In the genomic region with DNA sequence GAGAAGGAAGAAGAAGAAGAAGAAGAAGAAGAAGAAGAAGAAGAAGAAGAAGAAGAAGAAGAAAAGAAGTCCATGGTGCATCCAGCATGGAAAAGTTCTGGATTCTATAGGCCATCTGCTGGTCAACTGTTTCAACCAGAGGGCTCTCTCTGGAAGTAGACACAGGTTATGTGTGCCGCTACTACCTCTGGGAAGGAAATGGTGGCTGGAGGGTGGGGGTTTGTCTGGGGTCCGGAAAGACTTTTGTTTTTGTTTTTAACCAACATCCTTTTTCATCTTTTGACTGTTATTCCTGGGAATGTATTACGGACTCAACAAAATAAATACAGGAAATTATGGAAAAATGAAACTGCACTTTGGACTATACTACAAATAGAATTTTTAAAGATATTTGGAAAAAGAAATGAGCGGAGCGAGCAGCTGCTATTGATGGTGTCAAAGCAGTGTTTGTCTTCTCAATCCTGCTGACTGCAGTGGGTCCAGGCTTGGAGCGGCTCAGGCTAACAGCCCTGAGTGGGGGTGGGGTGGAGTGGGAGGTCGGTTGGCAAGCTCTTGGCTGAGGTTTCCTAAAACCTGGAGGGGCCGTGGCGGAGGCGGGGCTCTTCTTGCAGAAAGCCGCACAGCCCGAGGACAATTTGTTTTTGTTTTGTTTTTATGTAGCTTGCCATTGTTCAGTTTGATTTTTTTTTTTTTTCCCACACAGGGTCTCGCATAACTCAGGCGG, we compare ENCODE assay signal across 7 mouse cellular contexts. TPM values are rescaled to one million over a fixed set of nuclear protein-coding genes. Genes with fewer than 3 reads are reported as not detected.
DNase-seq lines count a peak whose midpoint lies in the region.

No protein-coding gene starts in this region.

- 24% methylated on average over 14 of the region's 14 CpGs for WGBS in midbrain, embryonic 10.5 days

- H3K9me3 ChIP-seq in midbrain, embryonic 10.5 days (replicated peaks) = no peaks in the 10 kb centered on the region

- H3K4me1 ChIP-seq in midbrain, embryonic 10.5 days = peaks cover 47% of the 10 kb centered on the region

- peaks cover 40% of the 10 kb centered on the region for H3K27me3 ChIP-seq in midbrain, embryonic 10.5 days (ENCODE audit: low read depth, poor library complexity, severe bottlenecking)

- peak; percentile 64 for DNase-seq in ovary, postnatal 36 days (ENCODE audit: low spot score)
- no peak for DNase-seq in ovary, postnatal 10 days (ENCODE audit: low spot score)
- peak; percentile 69 for DNase-seq in brain, adult 2 months (ENCODE audit: low read depth, low spot score)
- peak; percentile 54 to 62 for DNase-seq in heart, postnatal 14 days
- DNase-seq in layer of hippocampus, postnatal 36 days = peak; percentile 53 to 67
- DNase-seq in midbrain, embryonic 10.5 days (ENCODE audit: low spot score) = peak; percentile 48
- DNase-seq in urinary bladder, postnatal 36 days (ENCODE audit: low spot score in 2 of 2) = no peak

- peak overlapping the region; percentile 38; the same call in 1 of the 2 replicates for H3K4me3 ChIP-seq in midbrain, embryonic 10.5 days

- intact Hi-C loops in heart, postnatal 14 days (cut with DNase I) = loop anchor here (2.0 kb wide), 1 partner anchor 15 kb away; no protein-coding TSS in a partner anchor

- no peaks in the 10 kb centered on the region for H3K36me3 ChIP-seq in midbrain, embryonic 10.5 days

- peak overlapping the region; percentile 65 for H3K27ac ChIP-seq in midbrain, embryonic 10.5 days (replicated peaks)

RNA-seq across cellular contexts. Expression of a gene that starts 12.8 kb away (rescaled TPM):
- total RNA-seq in heart, postnatal 14 days (2021) = 100 to 1,000 TPM; 105 to 121 TPM
- 10 to 100 TPM; 12.9 to 16.7 TPM for total RNA-seq in layer of hippocampus, postnatal 36 days (2021)
- 19.1 and 24.8 TPM in 2 replicates for polyA plus RNA-seq in midbrain, embryonic 10.5 days (2016; fragmentation: Nextera tagmentation; extraction: Ambion mirVana)

RNA-seq across cellular contexts. Expression of a gene that starts 36.0 kb away (rescaled TPM):
- under 1 TPM; 0.73 to 0.76 TPM for total RNA-seq in heart, postnatal 14 days (2021)
- not detected for total RNA-seq in layer of hippocampus, postnatal 36 days (2021)
- polyA plus RNA-seq in midbrain, embryonic 10.5 days (2016; fragmentation: Nextera tagmentation; extraction: Ambion mirVana) = 0.06 and 0.47 TPM in 2 replicates

RNA-seq across cellular contexts. Expression of a gene that starts 45.5 kb away (rescaled TPM):
- 100 to 1,000 TPM in 1 of 2 experiments, 10 to 100 TPM in 1; 99.7 to 120 TPM for total RNA-seq in heart, postnatal 14 days (2021)
- total RNA-seq in layer of hippocampus, postnatal 36 days (2021) = 100 to 1,000 TPM; 141 to 147 TPM
- 789 and 839 TPM in 2 replicates for polyA plus RNA-seq in midbrain, embryonic 10.5 days (2016; fragmentation: Nextera tagmentation; extraction: Ambion mirVana)

Comparison
In these comparisons a context has a peak if more than half of its experiments do, and no peak if none do; other contexts are left out.
1. DNase-seq: peak in ovary, postnatal 36 days (single experiment), brain, adult 2 months (single experiment), heart, postnatal 14 days (2 of 2), layer of hippocampus, postnatal 36 days (2 of 2) and midbrain, embryonic 10.5 days (single experiment); none in ovary, postnatal 10 days (single experiment) and urinary bladder, postnatal 36 days (0 of 2).
2. RNA of a gene that starts 12.8 kb away (total RNA-seq): 105 to 121 TPM in heart, postnatal 14 days; 12.9 to 16.7 TPM in layer of hippocampus, postnatal 36 days; every median in the first group is over 4 times any median in the second.